Mouse (Mus musculus) brain, embryonic 14.5 days (tissue): ENCODE measurements around the gene Spice1.

Experiments used
- CTCF ChIP-seq: fragments of 200-500 bp; IDR thresholded peaks from 2 replicates; pipeline ENCODE4 v1.5.1; 2012; ENCODE audit warnings: inconsistent platforms, mild to moderate bottlenecking, moderate library complexity, borderline replicate concordance; ENCODE audit not compliant: insufficient read depth, insufficient read length; ENCODE audit errors: extremely low read depth
- POLR2A ChIP-seq: fragments of 200-500 bp; IDR thresholded peaks from 2 replicates; pipeline ENCODE4 v1.6.1; 2012; ENCODE audit warnings: mild to moderate bottlenecking, inconsistent platforms, borderline replicate concordance; ENCODE audit not compliant: poor library complexity, insufficient read depth, insufficient read length, severe bottlenecking; ENCODE audit errors: extremely low read depth

- TF ChIP-seq CTCF (peak; percentile 24; the same call in 1 of the 2 replicates), POLR2A (no peak)
Observed at GRCm38 (mm10) chr16:44330657-44331056, 16.3 kb upstream of the Spice1 start.
